Comparison of ENCODE assay signal across 11 mouse cellular contexts in genomic region chr13:67843775-67844118, GRCm38 (mm10). TPM values are rescaled to one million over a fixed set of nuclear protein-coding genes. Genes with fewer than 3 reads are reported as not detected.
DNase-seq lines count a peak whose midpoint lies in the region; ATAC-seq and TF ChIP-seq lines count a peak whose summit lies in the region.
"Had no signal": no experiment of that assay in that cellular context is flagged by ENCODE, and none has a peak within 500 bp of the region (broad histone marks: within the 10 kb centered on the region; RNA-seq: fewer than 3 reads in every experiment).

No protein-coding gene starts in this region.

- DNase-seq in heart, adult 18-20 months = no peak
- peak; percentile 85 for DNase-seq in midbrain, embryonic 11.5 days (ENCODE audit: low spot score, missing footprints)
- no peak for DNase-seq in thymus, postnatal 0 days (ENCODE audit: low spot score)
- no peak for DNase-seq in cerebellum, adult 18-20 months
- DNase-seq in cerebellum, adult 2 months = no peak

- H3K4me3 ChIP-seq in heart, embryonic 11.5 days (ENCODE audit: low read depth, low read length) = peak overlapping the region; percentile 42; the same call in 1 of the 2 replicates
- peak overlapping the region; percentile 18 for H3K4me3 ChIP-seq in ES-Bruce4 (ENCODE audit: low read depth, low read length)
- peak overlapping the region; percentile 43 for H3K4me3 ChIP-seq in hindbrain, embryonic 13.5 days
- peak overlapping the region; percentile 27 for H3K4me3 ChIP-seq in midbrain, embryonic 11.5 days (ENCODE audit: low read depth, low read length)
- no peak overlapping the region for H3K4me3 ChIP-seq in cerebellum, adult 2 months (replicated peaks; ENCODE audit: insufficient read depth, low read depth, low read length)

- TF ChIP-seq CTCF in ES-Bruce4 (IDR thresholded peaks at IDR 0.05; ENCODE audit: low read depth, low read length) = no peak
- TF ChIP-seq CTCF in cerebellum, adult 2 months (IDR thresholded peaks at IDR 0.05; ENCODE audit: borderline replicate concordance, insufficient read depth, low read depth, low read length) = no peak

- H3K9ac ChIP-seq in heart, embryonic 11.5 days (ENCODE audit: low read depth, low read length) = no peak overlapping the region
- H3K9ac ChIP-seq in ES-Bruce4 (ENCODE audit: low read depth, poor library complexity, severe bottlenecking) = peak overlapping the region; percentile 38
- peak overlapping the region; percentile 68; the same call in 1 of the 2 replicates for H3K9ac ChIP-seq in hindbrain, embryonic 13.5 days
- peak overlapping the region; percentile 59 for H3K9ac ChIP-seq in midbrain, embryonic 11.5 days (ENCODE audit: low read length)

- no peak overlapping the region for H3K27ac ChIP-seq in heart, embryonic 11.5 days (ENCODE audit: low read depth, low read length)
- H3K27ac ChIP-seq in ES-Bruce4 (ENCODE audit: insufficient read depth, low read length) = peak overlapping the region; percentile 70
- H3K27ac ChIP-seq in hindbrain, embryonic 13.5 days = peak overlapping the region; percentile 66; the same call in 1 of the 2 replicates
- H3K27ac ChIP-seq in midbrain, embryonic 11.5 days (ENCODE audit: low read depth, low read length) = no peak overlapping the region
- no peak overlapping the region for H3K27ac ChIP-seq in cerebellum, adult 2 months (ENCODE audit: insufficient read depth, low read length)

- H3K36me3 ChIP-seq in heart, embryonic 11.5 days (ENCODE audit: control insufficient read depth, insufficient read depth, low read length) = no peaks in the 10 kb centered on the region
- H3K36me3 ChIP-seq in ES-Bruce4 (ENCODE audit: control insufficient read depth, insufficient read depth, low read length, poor library complexity, severe bottlenecking) = no peaks in the 10 kb centered on the region
- H3K36me3 ChIP-seq in hindbrain, embryonic 13.5 days = no peaks in the 10 kb centered on the region
- no peaks in the 10 kb centered on the region for H3K36me3 ChIP-seq in midbrain, embryonic 11.5 days (ENCODE audit: control insufficient read depth, insufficient read depth, low read length)

- H3K27me3 ChIP-seq in heart, embryonic 11.5 days (ENCODE audit: control insufficient read depth, insufficient read depth, low read length) = no peaks in the 10 kb centered on the region
- H3K27me3 ChIP-seq in ES-Bruce4 (ENCODE audit: control insufficient read depth, insufficient read depth, low read length, poor library complexity, severe bottlenecking) = no peaks in the 10 kb centered on the region
- H3K27me3 ChIP-seq in hindbrain, embryonic 13.5 days = no peaks in the 10 kb centered on the region
- H3K27me3 ChIP-seq in midbrain, embryonic 11.5 days (ENCODE audit: control insufficient read depth, insufficient read depth, low read length) = no peaks in the 10 kb centered on the region
- H3K27me3 ChIP-seq in cerebellum, adult 2 months (ENCODE audit: control insufficient read depth, insufficient read depth, low read length) = no peaks in the 10 kb centered on the region

- peak overlapping the region; percentile 68 for H3K4me2 ChIP-seq in heart, embryonic 11.5 days
- peak overlapping the region; percentile 57 for H3K4me2 ChIP-seq in hindbrain, embryonic 13.5 days
- H3K4me2 ChIP-seq in midbrain, embryonic 11.5 days = peak overlapping the region; percentile 42

- no peak for TF ChIP-seq POLR2A in ES-Bruce4 (IDR thresholded peaks at IDR 0.05; ENCODE audit: insufficient read depth, low read length)
- no peak for TF ChIP-seq POLR2A in cerebellum, adult 2 months (IDR thresholded peaks at IDR 0.05; ENCODE audit: borderline replicate concordance, insufficient read depth, low read length)

- WGBS in heart, embryonic 11.5 days (ENCODE audit: insufficient replicate concordance) = 44% methylated on average over 6 of the region's 6 CpGs
- 37% methylated on average over 6 of the region's 6 CpGs for WGBS in hindbrain, embryonic 13.5 days
- 55% methylated on average over 6 of the region's 6 CpGs for WGBS in midbrain, embryonic 11.5 days
- 39% methylated on average over 6 of the region's 6 CpGs for WGBS in cerebellum, adult 2 months

- ATAC-seq in heart, embryonic 11.5 days (replicated peaks; ENCODE audit: insufficient number of reproducible peaks, low FRiP score, low TSS enrichment) = no peak
- peak; percentile 64; the same call in 1 of the 2 replicates for ATAC-seq in hindbrain, embryonic 13.5 days (ENCODE audit: low FRiP score)
- no peak for ATAC-seq in midbrain, embryonic 11.5 days (ENCODE audit: low FRiP score)

- TF ChIP-seq EP300 in ES-Bruce4 (IDR thresholded peaks at IDR 0.05; ENCODE audit: insufficient read depth, low read depth, low read length) = no peak

- no peaks in the 10 kb centered on the region; the same call in 1 of the 2 replicates for H3K4me1 ChIP-seq in heart, embryonic 11.5 days (ENCODE audit: control insufficient read depth, insufficient read depth, low read length)
- no peaks in the 10 kb centered on the region for H3K4me1 ChIP-seq in ES-Bruce4 (ENCODE audit: control insufficient read depth, insufficient read depth, low read length)
- H3K4me1 ChIP-seq in hindbrain, embryonic 13.5 days (replicated peaks) = peaks cover 11% of the 10 kb centered on the region
- H3K4me1 ChIP-seq in midbrain, embryonic 11.5 days (ENCODE audit: control insufficient read depth, insufficient read depth, low read length) = peaks cover 3% of the 10 kb centered on the region; the same call in 1 of the 2 replicates
- no peaks in the 10 kb centered on the region for H3K4me1 ChIP-seq in cerebellum, adult 2 months (ENCODE audit: control insufficient read depth, insufficient read depth, low read length)

- no peaks in the 10 kb centered on the region for H3K9me3 ChIP-seq in heart, embryonic 11.5 days (replicated peaks; ENCODE audit: control insufficient read depth, low read length)
- H3K9me3 ChIP-seq in ES-Bruce4 (replicated peaks; ENCODE audit: control insufficient read depth, insufficient read depth, low read length, poor library complexity, severe bottlenecking) = no peaks in the 10 kb centered on the region
- H3K9me3 ChIP-seq in hindbrain, embryonic 13.5 days = no peaks in the 10 kb centered on the region
- no peaks in the 10 kb centered on the region for H3K9me3 ChIP-seq in midbrain, embryonic 11.5 days (ENCODE audit: control insufficient read depth, low read length)

RNA-seq across cellular contexts. Expression of gene Gm10037, which starts 12.8 kb away (rescaled TPM):
- polyA plus RNA-seq in heart, embryonic 11.5 days (2014; fragmentation: Nextera tagmentation; extraction: Ambion mirVana) = 1.4 and 1.7 TPM in 2 replicates
- total RNA-seq in heart, adult 18-20 months (2021) = 1 to 10 TPM; 1.1 to 1.4 TPM
- 5.4 and 8.5 TPM in 2 replicates for polyA plus RNA-seq in ES-Bruce4 (2011; ENCODE audit: insufficient read depth, insufficient read length, low read depth, missing spikeins)
- polyA plus RNA-seq in hindbrain, embryonic 13.5 days (2015; fragmentation: Nextera tagmentation; extraction: Ambion mirVana) = 7.4 and 7.7 TPM in 2 replicates
- 3.1 and 3.6 TPM in 2 replicates for polyA plus RNA-seq in midbrain, embryonic 11.5 days (2014; fragmentation: Nextera tagmentation; extraction: Ambion mirVana)
- 1.6 TPM in 2 replicates for polyA plus RNA-seq in thymus, postnatal 0 days (2015; fragmentation: Nextera tagmentation; extraction: Ambion mirVana)
- 10.4 and 12.3 TPM in 2 replicates for polyA plus RNA-seq in cerebellum, adult 2 months (2012; rRNA removed)
- total RNA-seq: hematopoietic stem cell, adult 5-6 weeks had no signal
- polyA plus RNA-seq: C2C12 had no signal

RNA-seq across cellular contexts. Expression of gene BC048507, which starts 19.4 kb away (rescaled TPM):
- not detected in 2 replicates for polyA plus RNA-seq in heart, embryonic 11.5 days (2014; fragmentation: Nextera tagmentation; extraction: Ambion mirVana)
- not detected for total RNA-seq in heart, adult 18-20 months (2021)
- polyA plus RNA-seq in ES-Bruce4 (2011; ENCODE audit: insufficient read depth, insufficient read length, low read depth, missing spikeins) = not detected in 2 replicates
- 0.35 TPM in 1 of 2 replicates, not detected in the other for polyA plus RNA-seq in hindbrain, embryonic 13.5 days (2015; fragmentation: Nextera tagmentation; extraction: Ambion mirVana)
- not detected in 2 replicates for polyA plus RNA-seq in midbrain, embryonic 11.5 days (2014; fragmentation: Nextera tagmentation; extraction: Ambion mirVana)
- not detected in 2 replicates for polyA plus RNA-seq in thymus, postnatal 0 days (2015; fragmentation: Nextera tagmentation; extraction: Ambion mirVana)
- not detected in 2 replicates for polyA plus RNA-seq in cerebellum, adult 2 months (2012; rRNA removed)
- total RNA-seq: hematopoietic stem cell, adult 5-6 weeks; megakaryocyte progenitor cell, adult 5-6 weeks had no signal
- polyA plus RNA-seq: C2C12 had no signal

RNA-seq across cellular contexts. Expression of gene Zfp273, which starts 30.2 kb away (rescaled TPM):
- 4.1 and 5.5 TPM in 2 replicates for polyA plus RNA-seq in heart, embryonic 11.5 days (2014; fragmentation: Nextera tagmentation; extraction: Ambion mirVana)
- total RNA-seq in heart, adult 18-20 months (2021) = 1 to 10 TPM; 1.1 to 1.3 TPM
- 4.8 and 5.5 TPM in 2 replicates for polyA plus RNA-seq in ES-Bruce4 (2011; ENCODE audit: insufficient read depth, insufficient read length, low read depth, missing spikeins)
- polyA plus RNA-seq in hindbrain, embryonic 13.5 days (2015; fragmentation: Nextera tagmentation; extraction: Ambion mirVana) = 12.1 and 12.7 TPM in 2 replicates
- polyA plus RNA-seq in midbrain, embryonic 11.5 days (2014; fragmentation: Nextera tagmentation; extraction: Ambion mirVana) = 8.6 and 9.0 TPM in 2 replicates
- polyA plus RNA-seq in thymus, postnatal 0 days (2015; fragmentation: Nextera tagmentation; extraction: Ambion mirVana) = 6.8 and 7.9 TPM in 2 replicates
- 5.4 and 6.0 TPM in 2 replicates for polyA plus RNA-seq in cerebellum, adult 2 months (2012; rRNA removed)

Comparison
In these comparisons a context has a peak if more than half of its experiments do, and no peak if none do; other contexts are left out.
1. H3K27ac ChIP-seq: peak in ES-Bruce4 (single experiment) and hindbrain, embryonic 13.5 days (single experiment); none in heart, embryonic 11.5 days (single experiment), midbrain, embryonic 11.5 days (single experiment) and cerebellum, adult 2 months (single experiment).
2. Peak in every context shown above with its lines, with median percentiles within 50 percentile points of each other: H3K4me2 ChIP-seq.